Mouse (Mus musculus) olfactory bulb, adult 2 months (tissue): ENCODE data around the gene Sec31b. TPM values are rescaled to one million over a fixed set of nuclear protein-coding genes. Genes with fewer than 3 reads are reported as not detected.

Experiments used
- H3K27ac ChIP-seq: fragments of 200-500 bp; 2 replicates; pipeline ENCODE4 v1.5.1; 2012; ENCODE audit warnings: low read depth, low read length; ENCODE audit not compliant: insufficient read depth
- H3K4me1 ChIP-seq: fragments of 200-500 bp; 2 replicates; pipeline ENCODE4 v1.6.1; 2012; ENCODE audit warnings: low read length; ENCODE audit not compliant: control insufficient read depth, insufficient read depth
- H3K4me3 ChIP-seq: fragments of 200-500 bp; 2 replicates; pipeline ENCODE4 v1.5.1; 2012; ENCODE audit warnings: mild to moderate bottlenecking, low read depth, low read length, moderate library complexity; ENCODE audit not compliant: insufficient read depth
- CTCF ChIP-seq: fragments of 200-500 bp; IDR thresholded peaks from 2 replicates; pipeline ENCODE4 v1.5.1; 2012; ENCODE audit warnings: low read depth, mild to moderate bottlenecking, low read length, moderate library complexity; ENCODE audit not compliant: insufficient read depth
- POLR2A ChIP-seq: fragments of 200-500 bp; IDR thresholded peaks from 2 replicates; pipeline ENCODE4 v1.6.1; 2012; ENCODE audit warnings: mild to moderate bottlenecking, low read depth, low read length, moderate library complexity; ENCODE audit not compliant: insufficient read depth
- WGBS: fragments of 180-500 bp; shearing (Covaris S2); methylation state at CpG from one replicate; pipeline ENCODE4 v1.1.7; 2018; 5-methylcytosine and 5-hydroxymethylcytosine counted together
- polyA plus RNA-seq: library from polyadenylated mRNA; stranded (reverse); fragments of >200 nt; gene quantifications from 2 replicates; pipeline ENCODE4 v1.2.4, GENCODE M21; 2012; ENCODE audit warnings: low replicate concordance; ENCODE audit not compliant: missing spikeins, insufficient read depth, insufficient read length

The Sec31b gene
- polyA plus RNA-seq, 1 experiment: not detected

DNA sequence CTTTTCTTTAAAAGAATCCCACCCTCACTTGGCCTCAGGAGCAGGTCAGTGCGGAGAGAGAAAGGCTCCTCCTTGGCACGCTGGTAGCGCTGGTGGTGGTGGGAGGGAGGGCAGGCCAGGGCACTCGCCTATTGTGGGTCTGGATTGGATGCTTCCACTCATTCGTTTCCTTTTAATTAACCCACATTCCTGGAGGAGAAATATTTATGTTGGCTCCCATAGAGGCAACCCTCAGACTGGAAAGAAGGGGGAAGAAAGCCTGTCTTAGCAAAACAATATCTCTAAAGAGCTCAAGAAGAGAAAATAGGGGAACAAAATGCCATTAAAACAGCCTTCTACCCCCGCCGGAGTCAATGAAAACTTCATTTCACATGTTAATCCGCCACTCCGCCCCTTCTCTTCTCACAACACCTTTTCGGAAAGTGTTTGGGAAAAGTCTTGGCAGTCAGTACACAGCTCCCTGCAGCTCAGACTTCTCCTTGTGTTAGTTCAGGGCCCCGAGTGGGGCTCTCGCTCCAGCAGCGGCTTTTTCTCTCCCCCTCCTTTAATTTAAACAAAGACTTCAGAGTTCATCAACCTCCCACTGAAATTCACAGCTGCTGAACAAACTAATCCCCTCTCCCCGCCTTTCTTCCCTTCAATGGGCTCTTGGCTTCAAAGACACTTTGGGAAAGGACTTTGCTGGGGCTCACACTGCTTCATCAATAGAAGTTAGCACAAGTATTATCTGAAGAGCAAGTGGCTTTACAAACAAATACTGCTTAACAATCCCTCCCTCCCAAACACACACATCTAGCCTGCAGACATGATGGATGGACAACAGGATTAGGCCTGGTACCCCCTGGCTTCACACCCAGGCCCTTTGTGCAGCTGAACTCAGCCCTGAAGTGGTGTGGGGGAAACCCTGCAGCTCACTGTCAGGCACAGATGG lies 30.9 kb downstream of the Sec31b start:
- no peak overlapping the region for H3K4me3 ChIP-seq
- TF ChIP-seq POLR2A (no peak), CTCF (no peak)
- 24% methylated on average over 14 of the region's 14 CpGs for WGBS
- H3K4me1 ChIP-seq: peaks cover 21% of the 10 kb centered on the region
- H3K27ac ChIP-seq: no peak overlapping the region

DNA sequence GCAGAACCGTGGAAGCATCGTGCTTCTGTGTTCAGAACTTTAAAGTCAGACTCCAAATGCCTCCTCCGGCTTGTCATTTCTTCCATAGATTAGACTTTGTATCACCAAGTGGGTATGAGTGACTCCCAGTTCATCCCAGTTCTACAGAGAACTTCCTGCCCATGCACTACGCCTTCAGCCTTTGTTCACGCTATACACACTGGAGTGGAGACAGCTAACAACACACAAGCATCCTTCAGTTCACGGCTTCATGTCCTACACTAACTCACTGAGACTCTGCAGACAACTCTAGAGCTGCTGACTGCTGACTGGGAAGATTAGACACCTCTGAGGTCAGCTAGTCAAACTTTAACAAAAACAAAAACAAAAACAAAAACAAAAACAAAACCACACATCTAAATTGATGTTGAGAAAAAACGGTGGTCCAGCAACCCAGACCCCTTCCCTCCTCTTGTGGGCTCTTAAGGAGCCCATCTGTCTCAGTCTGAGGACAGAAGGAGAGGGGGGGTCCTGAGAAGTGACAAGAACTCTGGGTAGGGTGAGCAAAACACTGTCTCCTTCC lies 31.7 kb downstream of the Sec31b start:
- 18% methylated on average over 7 of the region's 7 CpGs for WGBS
- peaks cover 21% of the 10 kb centered on the region for H3K4me1 ChIP-seq
- TF ChIP-seq CTCF: no peak
- TF ChIP-seq POLR2A: no peak
- no peak overlapping the region for H3K27ac ChIP-seq
- H3K4me3 ChIP-seq: no peak overlapping the region

DNA sequence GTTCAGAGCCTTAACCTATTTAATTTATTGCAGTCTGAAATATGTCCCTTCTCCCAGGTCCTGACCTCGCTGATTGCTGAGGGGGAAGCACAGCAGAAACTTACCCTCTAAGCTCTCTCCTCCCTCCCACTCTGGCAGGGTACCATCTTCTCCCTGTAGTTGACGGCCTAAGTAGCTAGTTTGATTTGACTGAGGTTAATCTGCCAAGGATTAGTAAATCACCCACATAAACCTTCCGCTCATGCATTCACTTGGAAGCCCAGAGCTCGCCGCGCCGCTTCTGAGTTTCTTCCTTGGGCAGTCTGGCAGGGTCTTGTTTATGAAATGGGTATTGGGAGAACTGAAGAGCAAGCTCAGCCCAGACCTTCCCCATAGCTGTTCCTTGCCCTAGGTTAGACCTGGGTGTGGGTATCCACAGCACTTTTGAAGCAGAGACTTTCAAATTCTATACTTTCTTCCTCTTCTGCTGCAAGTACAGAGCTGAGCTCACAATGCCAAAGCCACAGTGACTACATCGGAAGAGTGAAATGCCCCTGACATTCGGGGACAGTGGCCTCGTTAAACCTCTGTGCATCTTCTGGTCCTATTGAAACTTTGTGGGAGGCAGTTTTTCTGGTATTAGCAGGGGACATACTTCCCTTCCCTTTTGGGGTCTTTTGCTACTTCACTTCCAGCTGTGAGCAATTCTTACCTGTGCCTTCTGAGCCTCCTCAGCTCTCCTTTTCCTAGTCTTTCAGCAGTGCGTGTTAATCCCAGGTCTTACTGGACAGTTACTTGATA lies 32.4 kb downstream of the Sec31b start:
- WGBS: 20% methylated on average over 11 of the region's 11 CpGs

DNA sequence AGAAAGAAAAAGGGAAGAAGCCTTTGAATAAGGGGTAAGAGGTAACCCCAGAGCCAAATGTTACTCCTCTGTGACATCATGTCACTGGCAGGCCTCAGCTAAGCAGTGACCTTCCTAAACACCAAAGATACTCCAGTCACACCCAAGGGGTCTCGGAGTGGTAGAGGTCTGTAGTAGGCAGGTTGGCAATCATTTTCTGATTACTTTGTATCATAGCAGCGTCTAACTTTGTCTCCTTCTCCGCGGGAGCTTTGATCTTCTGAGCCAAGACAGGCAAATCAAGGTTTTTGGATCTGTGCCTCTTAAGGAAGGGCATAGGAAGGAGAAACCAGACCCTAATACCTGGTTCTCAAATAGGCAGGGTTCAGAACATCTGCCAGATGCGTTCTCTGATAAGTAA lies 33.1 kb downstream of the Sec31b start:
- H3K4me1 ChIP-seq: peaks cover 21% of the 10 kb centered on the region
- no peak overlapping the region for H3K27ac ChIP-seq
- no peak overlapping the region for H3K4me3 ChIP-seq
- TF ChIP-seq CTCF (no peak), POLR2A (no peak)
- WGBS: 34% methylated on average over 5 of the region's 5 CpGs

More for the DNA sequence above, 32.4 kb downstream of the Sec31b start:
- no peak overlapping the region for H3K27ac ChIP-seq
- H3K4me3 ChIP-seq: no peak overlapping the region
- H3K4me1 ChIP-seq: peaks cover 21% of the 10 kb centered on the region
- TF ChIP-seq CTCF: no peak
- no peak for TF ChIP-seq POLR2A

DNA sequence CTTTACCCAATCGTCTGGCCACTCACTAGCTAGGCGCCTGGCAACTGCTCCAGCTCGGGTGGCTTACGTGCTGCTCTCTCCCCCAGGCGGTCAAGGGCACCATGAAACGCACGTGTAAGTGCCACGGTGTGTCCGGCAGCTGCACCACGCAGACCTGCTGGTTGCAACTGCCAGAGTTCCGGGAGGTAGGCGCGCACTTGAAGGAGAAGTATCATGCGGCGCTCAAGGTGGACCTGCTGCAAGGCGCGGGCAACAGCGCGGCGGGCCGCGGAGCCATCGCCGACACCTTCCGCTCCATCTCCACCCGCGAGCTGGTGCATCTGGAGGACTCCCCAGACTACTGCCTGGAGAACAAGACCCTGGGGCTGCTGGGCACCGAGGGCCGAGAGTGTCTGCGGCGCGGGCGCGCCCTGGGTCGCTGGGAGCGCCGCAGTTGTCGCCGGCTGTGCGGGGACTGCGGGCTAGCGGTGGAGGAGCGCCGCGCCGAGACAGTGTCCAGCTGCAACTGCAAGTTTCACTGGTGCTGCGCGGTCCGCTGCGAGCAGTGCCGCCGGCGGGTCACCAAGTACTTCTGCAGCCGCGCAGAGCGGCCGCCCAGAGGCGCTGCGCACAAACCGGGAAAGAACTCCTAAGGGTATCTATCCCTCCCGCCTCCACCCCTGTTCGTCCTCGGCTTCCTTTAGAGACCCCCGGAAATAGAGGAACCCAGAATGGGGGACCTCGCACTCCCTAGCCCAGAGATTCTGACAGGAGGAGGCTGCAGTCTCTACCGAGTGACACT lies 34.0 kb downstream of the Sec31b start:
- H3K4me3 ChIP-seq: peak overlapping the region; percentile 20
- under 1% methylated on average over 63 of the region's 66 CpGs for WGBS
- TF ChIP-seq POLR2A (no peak), CTCF (no peak)
- H3K27ac ChIP-seq: no peak overlapping the region
- H3K4me1 ChIP-seq: peaks cover 21% of the 10 kb centered on the region

DNA sequence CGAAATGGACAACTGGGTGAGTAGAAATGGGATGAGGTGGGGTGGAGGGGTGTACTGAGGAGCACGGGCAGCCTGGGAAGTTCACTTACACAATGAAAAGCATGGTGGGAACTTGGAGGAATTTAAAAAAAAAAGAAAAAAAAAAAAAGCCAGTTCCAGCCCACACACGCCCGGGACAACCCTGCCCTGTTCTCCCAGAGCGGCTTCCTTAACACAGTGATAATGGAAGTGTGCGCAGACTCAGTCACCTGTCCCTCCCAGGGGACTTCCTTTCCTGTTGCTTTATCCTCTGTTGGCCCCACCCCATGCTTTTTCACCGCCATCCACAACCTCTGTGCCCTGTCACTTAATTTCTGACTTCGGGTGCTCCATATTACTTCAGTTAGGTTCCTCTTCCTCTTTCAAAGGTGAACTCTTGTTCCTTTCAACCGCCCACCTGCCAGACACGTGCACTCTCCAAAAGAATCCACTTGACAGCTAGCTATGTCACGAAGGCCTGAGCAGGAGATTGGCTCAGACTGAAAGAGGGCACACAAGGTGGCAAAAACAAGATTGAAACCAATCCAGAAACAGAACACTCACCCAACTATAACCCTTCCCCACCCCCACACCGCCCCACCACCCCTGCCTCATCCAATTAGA lies 35.0 kb downstream of the Sec31b start:
- TF ChIP-seq CTCF (no peak), POLR2A (no peak)
- no peak overlapping the region for H3K4me3 ChIP-seq
- peaks cover 21% of the 10 kb centered on the region for H3K4me1 ChIP-seq
- WGBS: 7% methylated on average over 12 of the region's 12 CpGs
- H3K27ac ChIP-seq: no peak overlapping the region

DNA sequence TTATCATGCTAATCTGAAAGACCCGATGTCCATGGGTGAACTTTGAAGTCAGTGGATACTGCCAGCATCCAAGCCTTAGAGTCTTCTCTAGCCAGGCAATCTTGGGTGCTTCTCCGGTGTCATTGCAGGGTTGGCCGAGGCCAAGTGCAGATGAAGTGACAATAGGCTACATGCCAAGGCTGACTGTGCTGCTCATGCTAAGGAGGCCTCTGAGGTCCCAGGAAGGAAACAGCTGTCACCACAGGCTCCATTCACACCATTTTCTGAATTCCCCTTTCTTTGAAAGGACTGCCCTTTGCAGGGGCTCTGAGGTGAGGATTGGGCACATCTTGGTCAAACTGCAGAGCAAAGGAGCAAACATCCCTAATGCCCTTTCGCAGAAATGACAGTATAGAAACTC lies 42.9 kb downstream of the Sec31b start:
- H3K4me1 ChIP-seq: no peaks in the 10 kb centered on the region
- 66% methylated on average over 4 of the region's 4 CpGs for WGBS
- H3K27ac ChIP-seq: no peak overlapping the region
- H3K4me3 ChIP-seq: no peak overlapping the region
- TF ChIP-seq POLR2A: no peak

DNA sequence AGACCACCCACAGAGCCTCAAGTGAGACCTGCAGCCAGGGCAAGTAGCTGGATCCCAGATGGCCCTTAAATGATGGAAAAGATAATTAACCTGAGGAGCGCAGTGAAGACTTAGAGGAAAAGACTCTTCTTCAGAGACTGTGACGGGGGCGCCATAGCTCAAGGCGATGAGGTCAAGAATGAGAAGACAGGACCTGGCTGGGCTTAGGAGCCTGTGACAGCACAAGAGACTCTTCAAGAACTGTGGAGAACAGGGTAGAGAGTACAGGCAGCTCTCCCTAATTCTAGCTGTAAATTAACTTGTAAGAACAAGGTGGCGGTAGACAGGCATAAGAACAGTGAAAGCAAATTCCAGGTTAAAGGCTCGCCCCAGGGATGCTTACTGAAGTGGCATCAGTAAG lies 43.7 kb downstream of the Sec31b start:
- no peaks in the 10 kb centered on the region for H3K4me1 ChIP-seq
- no peak overlapping the region for H3K4me3 ChIP-seq
- TF ChIP-seq CTCF: no peak
- 86% methylated on average over 6 of the region's 6 CpGs for WGBS
- no peak overlapping the region for H3K27ac ChIP-seq
